ENCODE assay signal across 22 mouse cellular contexts in the genomic region with DNA sequence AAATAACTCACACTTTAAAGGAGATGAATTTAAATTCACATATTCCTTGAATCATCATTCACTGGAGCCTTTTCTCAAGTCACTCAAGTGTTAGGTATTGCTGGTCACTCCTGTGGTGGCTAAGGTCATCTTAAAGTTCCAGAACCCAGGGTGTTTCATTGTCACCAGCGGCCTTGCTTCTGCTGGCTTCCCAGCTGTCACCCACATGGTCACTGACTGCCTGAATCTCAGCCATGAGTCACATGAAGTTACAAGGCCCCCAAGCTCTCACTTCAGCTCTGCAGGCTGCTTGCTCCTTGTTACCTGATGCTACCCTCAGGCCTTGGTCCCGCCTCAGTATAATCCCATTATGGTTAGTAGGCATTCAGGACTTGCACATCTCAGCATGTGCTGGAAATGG.
"Had no signal": no experiment of that assay in that cellular context is flagged by ENCODE, and none has a peak within 500 bp of the region (broad histone marks: within the 10 kb centered on the region; RNA-seq: fewer than 3 reads in every experiment).

No protein-coding gene starts in this region.

- H3K9ac ChIP-seq: kidney, embryonic 15.5 days; limb, embryonic 13.5 days; liver, embryonic 12.5 days; liver, embryonic 15.5 days; lung, embryonic 15.5 days; midbrain, embryonic 13.5 days; neural tube, embryonic 12.5 days had no signal

- H3K36me3 ChIP-seq: liver, embryonic 12.5 days; liver, embryonic 15.5 days; lung, embryonic 15.5 days; midbrain, embryonic 10.5 days had no signal

- H3K9me3 ChIP-seq: kidney, embryonic 15.5 days; limb, embryonic 10.5 days; limb, embryonic 13.5 days; liver, embryonic 12.5 days; liver, embryonic 15.5 days; lung, embryonic 15.5 days; megakaryocyte, embryonic 14.5 days; midbrain, embryonic 10.5 days; midbrain, embryonic 13.5 days; neural tube, embryonic 12.5 days had no signal

- H3K4me2 ChIP-seq: kidney, embryonic 15.5 days; limb, embryonic 13.5 days; liver, embryonic 12.5 days; liver, embryonic 15.5 days; lung, embryonic 15.5 days; midbrain, embryonic 13.5 days; neural tube, embryonic 12.5 days had no signal

- H3K27ac ChIP-seq: kidney, embryonic 15.5 days; limb, embryonic 10.5 days; limb, embryonic 13.5 days; liver, embryonic 12.5 days; liver, embryonic 15.5 days; lung, embryonic 15.5 days; midbrain, embryonic 10.5 days; midbrain, embryonic 13.5 days; neural tube, embryonic 12.5 days had no signal

- ATAC-seq: liver, embryonic 12.5 days; midbrain, embryonic 13.5 days had no signal

- H3K27me3 ChIP-seq: kidney, embryonic 15.5 days; limb, embryonic 13.5 days; liver, embryonic 12.5 days; liver, embryonic 15.5 days; lung, embryonic 15.5 days; midbrain, embryonic 13.5 days; neural tube, embryonic 12.5 days had no signal

- DNase-seq: kidney, adult 2 months; kidney, postnatal 14 days; kidney, postnatal 4 days; liver; lung, adult 18-20 months; lung, postnatal 10 days; lung, postnatal 36 days; retina, postnatal 1 day; right cerebral cortex, postnatal 25 days; spleen, adult 18-20 months; thymus, adult 18-20 months; thymus, postnatal 4 days had no signal

- H3K4me3 ChIP-seq: kidney, embryonic 15.5 days; limb, embryonic 10.5 days; limb, embryonic 13.5 days; liver, embryonic 12.5 days; liver, embryonic 15.5 days; lung, embryonic 15.5 days; megakaryocyte, embryonic 14.5 days; midbrain, embryonic 10.5 days; midbrain, embryonic 13.5 days; neural tube, embryonic 12.5 days had no signal

- H3K4me1 ChIP-seq: kidney, embryonic 15.5 days; limb, embryonic 13.5 days; lung, embryonic 15.5 days; neural tube, embryonic 12.5 days had no signal
